Mouse (Mus musculus) ES-E14 (cell line): Measurements from ENCODE around the gene Kifc3. TPM values are rescaled to one million over a fixed set of nuclear protein-coding genes. Genes with fewer than 3 reads are reported as not detected.

ENCODE experiments used
- DNase-seq: peaks from one replicate; pipeline ENCODE4 v3.0.0-alpha.2; 2013; ENCODE audit warnings: low read depth, low spot score
- H3K27ac ChIP-seq: 2 replicates; pipeline ENCODE4 v1.5.1; 2012; ENCODE audit warnings: low read depth, mild to moderate bottlenecking, low read length, moderate library complexity, mixed read lengths; ENCODE audit not compliant: poor library complexity, insufficient read depth, severe bottlenecking
- H3K36me3 ChIP-seq: 2 replicates; pipeline ENCODE4 v1.6.1; 2012; ENCODE audit warnings: mild to moderate bottlenecking, low read length, moderate library complexity, mixed read lengths; ENCODE audit not compliant: control insufficient read depth, poor library complexity, insufficient read depth, severe bottlenecking
- H3K4me1 ChIP-seq, 2 experiments: fragments of 150-350 bp in 1 of 2; sonication (generic) in 1 of 2; 2 replicates each; pipeline ENCODE4 v1.6.1; 2012; ENCODE audit warnings: low read length in 2 of 2, mild to moderate bottlenecking in 1 of 2, mixed read lengths in 1 of 2; ENCODE audit not compliant: control insufficient read depth in 2 of 2, insufficient read depth in 2 of 2, poor library complexity in 1 of 2
- H3K4me3 ChIP-seq, 2 experiments: fragments of 150-350 bp in 1 of 2; sonication (generic) in 1 of 2; 2 replicates each; pipeline ENCODE4 v1.5.1; 2012; ENCODE audit warnings: low read length in 2 of 2, low read depth in 1 of 2, mild to moderate bottlenecking in 1 of 2, mixed read lengths in 1 of 2; ENCODE audit not compliant: insufficient read depth in 1 of 2, poor library complexity in 1 of 2, severe bottlenecking in 1 of 2
- H3K9ac ChIP-seq: 2 replicates; pipeline ENCODE4 v1.6.1; 2012; ENCODE audit warnings: low read depth, mild to moderate bottlenecking, low read length, mixed read lengths; ENCODE audit not compliant: poor library complexity, insufficient read depth, severe bottlenecking
- H3K9me3 ChIP-seq: fragments of 150-350 bp; sonication (generic); 2 replicates; pipeline ENCODE4 v1.6.1; 2012; ENCODE audit warnings: low read depth, mild to moderate bottlenecking, low read length; ENCODE audit not compliant: control insufficient read depth, insufficient read depth
- CHD2 ChIP-seq: IDR thresholded peaks from 2 replicates; pipeline ENCODE4 v1.6.1; 2014; ENCODE audit warnings: mild to moderate bottlenecking, low read depth, low read length, inconsistent platforms
- HCFC1 ChIP-seq: IDR thresholded peaks from 2 replicates; pipeline ENCODE4 v1.6.1; 2012; ENCODE audit warnings: low read length, inconsistent platforms, borderline replicate concordance; ENCODE audit not compliant: insufficient read depth
- MAFK ChIP-seq: IDR thresholded peaks from 2 replicates; pipeline ENCODE4 v1.6.1; 2014; ENCODE audit warnings: mild to moderate bottlenecking, low read depth, low read length, inconsistent platforms; ENCODE audit not compliant: insufficient read depth
- ZC3H11A ChIP-seq: IDR thresholded peaks from 2 replicates; pipeline ENCODE4 v1.6.1; 2012; ENCODE audit warnings: low read depth, mild to moderate bottlenecking, inconsistent platforms, low read length, borderline replicate concordance
- ZNF384 ChIP-seq: IDR thresholded peaks from 2 replicates; pipeline ENCODE4 v1.6.1; 2012; ENCODE audit warnings: low read depth, low read length, inconsistent platforms
- in situ Hi-C, 2 experiments: fragments of 600-800 bp; cut with MboI; formaldehyde crosslinking; loops; one replicate each; pipeline ENCODE4 v1.15.1; 2025; ENCODE audit warnings: low sequenced_read_pairs in 2 of 2, inconsistent platforms in 1 of 2; ENCODE audit not compliant: unreplicated experiment in 2 of 2
- total RNA-seq: library from RNA; depleted of rRNA; stranded (reverse); fragments of 300-350 nt; gene quantifications from 2 replicates; pipeline ENCODE4 v1.2.3, GENCODE M21; 2012

The Kifc3 gene
- total RNA-seq, 1 experiment, result 45.6 TPM

DNA sequence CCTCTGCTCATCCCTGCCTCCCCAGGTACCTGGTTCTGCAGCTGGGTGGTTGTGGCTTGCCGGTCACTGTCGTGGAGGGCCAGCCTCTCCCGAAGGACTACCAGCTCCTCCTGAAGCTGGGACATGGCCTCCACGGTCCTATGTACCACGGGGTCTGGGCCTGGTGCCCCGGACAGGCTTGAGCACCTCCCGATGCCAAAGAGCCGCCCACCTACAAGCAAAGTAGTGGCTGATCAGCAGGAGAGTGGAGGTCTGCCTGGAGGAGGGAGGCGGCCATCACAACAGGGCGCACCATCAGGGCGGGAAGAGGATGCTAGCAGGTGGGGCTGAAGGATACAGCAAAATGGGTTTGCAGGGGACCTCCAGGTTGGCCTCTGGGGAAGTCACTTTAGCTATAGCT lies 76.1 kb downstream of the Kifc3 start:
- Histone ChIP-seq H3K9ac (no peak overlapping the region), H3K9me3 (no peaks in the 10 kb centered on the region), H3K27ac (no peak overlapping the region), H3K4me3 (no peak overlapping the region), H3K4me1 (peaks cover 5 to 14% of the 10 kb centered on the region in 2 experiments), H3K36me3 (0 out of 2 replicates have a peak, but pooled peaks cover 3% of the 10 kb centered on the region)
- in situ Hi-C loops, result no loop called here
- no peak for DNase-seq
- TF ChIP-seq MAFK (no peak), HCFC1 (no peak), CHD2 (no peak), ZNF384 (no peak), ZC3H11A (no peak)

DNA sequence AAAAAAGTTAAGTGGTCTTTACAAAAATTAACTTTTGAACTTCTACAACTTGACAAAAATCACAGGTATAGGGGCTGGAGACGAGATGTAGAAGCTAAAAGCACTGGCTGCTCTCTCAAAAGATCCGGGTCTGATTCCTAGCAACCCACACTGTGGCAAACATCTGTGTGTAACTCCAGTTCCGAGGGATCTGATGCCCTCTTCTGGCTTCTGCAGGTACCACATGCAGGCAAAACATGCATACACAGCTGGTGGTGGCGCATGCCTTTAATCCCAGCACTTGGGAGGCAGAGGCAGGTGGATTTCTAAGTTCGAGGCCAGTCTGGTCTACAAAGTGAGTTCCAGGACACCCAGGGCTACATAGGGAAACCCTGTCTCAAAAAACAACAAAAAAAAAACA lies 79.2 kb downstream of the Kifc3 start:
- in situ Hi-C loops, result loop anchor here in 1 of 2 experiments (25.0 kb wide), 1 partner anchor 89 kb away; the partner anchor contains the start of gene Kifc3
- TF ChIP-seq CHD2 (no peak), ZNF384 (no peak), ZC3H11A (no peak), HCFC1 (no peak), MAFK (no peak)
- H3K27ac ChIP-seq, result no peak overlapping the region

GRCm38 (mm10) chr8:95113750-95114149 lies 88.9 kb downstream of the Kifc3 start:
- no peak overlapping the region for H3K4me3 ChIP-seq
- DNase-seq, result peak; percentile 33
- H3K9ac ChIP-seq, result no peak overlapping the region
- no peak overlapping the region for H3K27ac ChIP-seq
- no peaks in the 10 kb centered on the region for H3K4me1 ChIP-seq
- TF ChIP-seq HCFC1, result no peak
- peak; percentile 35; the same call in 1 of the 2 replicates for TF ChIP-seq ZC3H11A
- peaks cover 7% of the 10 kb centered on the region; the same call in 1 of the 2 replicates for H3K36me3 ChIP-seq
- no peaks in the 10 kb centered on the region for H3K9me3 ChIP-seq
- in situ Hi-C loops, result loop anchor here in 1 of 2 experiments (25.0 kb wide), 1 partner anchor 99 kb away; the partner anchor contains the start of gene Kifc3

More for the DNA sequence above, 79.2 kb downstream of the Kifc3 start:
- Histone ChIP-seq H3K9me3 (no peaks in the 10 kb centered on the region), H3K4me3 (no peak overlapping the region), H3K36me3 (0 out of 2 replicates have a peak, but pooled peaks cover 3% of the 10 kb centered on the region), H3K9ac (no peak overlapping the region), H3K4me1 (no peaks in the 10 kb centered on the region)
- DNase-seq, result no peak

DNA sequence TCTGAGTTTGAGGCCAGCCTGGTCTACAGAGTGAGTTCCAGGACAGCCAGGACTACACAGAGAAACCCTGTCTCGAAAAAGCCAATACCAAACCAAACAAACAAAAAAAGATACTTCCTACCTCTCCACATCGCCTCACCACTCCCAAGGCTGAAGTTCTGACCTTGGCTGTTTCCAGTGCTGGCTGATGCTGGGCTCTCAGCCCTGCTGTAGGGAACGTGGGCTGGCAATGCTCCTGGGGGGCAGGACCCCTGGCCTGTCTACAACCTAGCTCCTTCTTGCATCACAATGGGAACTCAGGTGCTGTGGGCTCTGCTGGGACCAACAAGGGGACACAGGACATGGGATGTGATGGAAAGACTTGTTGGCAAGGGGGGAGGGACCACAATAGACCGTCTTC lies 89.5 kb downstream of the Kifc3 start:
- Histone ChIP-seq H3K4me3 (no peak overlapping the region), H3K27ac (no peak overlapping the region), H3K4me1 (no peaks in the 10 kb centered on the region), H3K9me3 (no peaks in the 10 kb centered on the region), H3K36me3 (peaks cover 7% of the 10 kb centered on the region; the same call in 1 of the 2 replicates), H3K9ac (no peak overlapping the region)
- TF ChIP-seq CHD2 (no peak), HCFC1 (no peak), ZC3H11A (no peak)
- DNase-seq, result no peak
- in situ Hi-C loops, result loop anchor here in 1 of 2 experiments (25.0 kb wide), 1 partner anchor 99 kb away; the partner anchor contains the start of gene Kifc3

GRCm38 (mm10) chr8:95112594-95112993 lies 90.0 kb downstream of the Kifc3 start:
- no peaks in the 10 kb centered on the region for H3K9me3 ChIP-seq
- no peak overlapping the region for H3K27ac ChIP-seq
- H3K4me3 ChIP-seq, result no peak overlapping the region
- in situ Hi-C loops, result loop anchor here in 1 of 2 experiments (25.0 kb wide), 1 partner anchor 100 kb away; the partner anchor contains the start of gene Kifc3
- H3K9ac ChIP-seq, result no peak overlapping the region
- no peak for DNase-seq
- peaks cover 9% of the 10 kb centered on the region for H3K36me3 ChIP-seq
- TF ChIP-seq HCFC1, result no peak
- no peak for TF ChIP-seq MAFK
- no peak for TF ChIP-seq ZNF384
- TF ChIP-seq CHD2, result no peak
- no peak for TF ChIP-seq ZC3H11A
- H3K4me1 ChIP-seq, result no peaks in the 10 kb centered on the region
